Mouse (Mus musculus): ENCODE results near the gene Hpgd.

The Hpgd gene

DNA sequence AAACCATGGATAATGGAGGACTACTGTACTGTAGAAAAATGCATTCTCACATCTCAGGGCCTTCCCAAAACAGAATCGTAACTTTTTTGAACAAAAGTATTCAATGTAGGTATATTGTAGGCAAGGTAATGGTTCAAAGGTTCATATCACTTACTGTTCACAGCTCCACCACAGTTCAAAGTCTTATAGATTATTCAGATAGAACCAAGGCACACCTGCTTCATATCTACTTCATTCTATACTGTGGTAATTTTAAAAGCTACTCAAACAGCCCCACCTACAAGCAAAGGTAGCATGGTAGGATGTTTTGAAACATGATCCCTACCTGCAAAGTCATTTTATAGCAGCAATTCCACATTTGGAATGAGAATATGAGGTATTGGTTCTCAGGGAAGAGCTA is 28.9 kb downstream of the Hpgd start:
- DNase-seq (ENCODE audit: low spot score in 2 of 2) = no peak

DNA sequence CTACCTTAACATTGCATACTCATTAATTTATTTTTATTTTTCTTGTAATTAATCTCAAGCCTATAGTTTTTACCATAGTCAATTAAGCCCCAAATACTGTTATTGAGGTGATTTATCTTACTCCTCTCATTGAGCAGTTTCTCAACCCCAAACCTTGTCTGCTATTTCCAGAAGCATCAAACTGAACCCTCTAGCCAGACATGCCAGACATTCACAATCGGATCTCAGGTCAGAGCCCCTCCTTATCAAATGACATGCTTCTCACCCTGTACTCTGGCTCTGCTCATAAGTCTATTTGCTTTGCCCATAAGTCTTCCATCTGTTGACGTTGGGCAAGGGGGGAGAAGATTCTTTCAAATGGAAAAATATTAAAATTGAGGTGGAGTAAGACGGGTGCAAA is 33.3 kb downstream of the Hpgd start:
- DNase-seq (ENCODE audit: low spot score in 2 of 2) = no peak

DNA sequence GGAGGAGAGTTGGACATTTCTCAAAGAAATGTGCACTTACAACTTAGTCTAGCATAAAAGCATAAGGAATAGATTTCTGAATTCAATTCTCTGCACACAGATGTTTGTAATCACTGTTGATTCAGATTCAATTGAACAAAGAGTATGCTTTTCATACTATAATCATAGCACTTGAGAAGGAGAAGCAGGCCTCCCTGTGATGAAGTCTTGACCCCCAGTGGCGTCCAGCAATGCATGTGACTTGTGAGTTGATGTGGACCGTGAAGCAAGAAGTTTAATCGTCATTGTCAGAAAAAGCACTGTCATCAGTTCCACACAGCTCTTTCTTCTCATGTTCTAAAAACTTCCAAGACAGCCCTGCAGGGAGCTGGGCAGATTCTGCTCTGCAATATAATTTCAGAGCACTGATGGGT is 33.8 kb downstream of the Hpgd start:
- no peak for DNase-seq (ENCODE audit: low spot score in 2 of 2)

DNA sequence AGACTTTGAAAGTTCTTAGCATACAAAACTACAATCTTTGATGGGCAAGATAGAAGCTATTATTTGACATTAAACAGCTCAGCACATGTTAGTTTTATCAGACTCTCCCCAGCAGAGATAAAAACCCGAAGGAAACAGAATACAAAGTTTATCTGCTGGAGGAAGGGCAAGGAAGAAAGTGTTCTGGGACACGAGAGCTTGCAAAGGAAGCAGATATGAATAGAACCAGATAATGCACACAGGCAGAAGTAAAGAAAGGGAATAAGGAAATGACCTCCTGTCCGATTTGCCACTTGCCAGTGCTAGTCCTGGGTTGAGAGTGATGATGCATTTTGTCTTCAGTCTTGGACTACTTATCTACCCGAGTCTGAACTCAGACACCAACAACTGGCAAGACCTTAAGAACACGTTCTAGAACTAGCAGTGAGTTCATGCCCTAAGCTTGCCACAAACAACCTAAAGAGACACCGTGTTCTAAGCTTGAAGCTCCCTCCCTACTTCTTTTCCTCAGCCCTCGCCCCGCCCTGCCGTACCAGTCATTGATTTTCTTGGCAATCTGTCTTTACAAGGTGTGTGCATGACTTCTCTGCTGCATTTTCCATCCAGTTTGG is 41.1 kb downstream of the Hpgd start:
- DNase-seq (ENCODE audit: low spot score in 2 of 2) = no peak

DNA sequence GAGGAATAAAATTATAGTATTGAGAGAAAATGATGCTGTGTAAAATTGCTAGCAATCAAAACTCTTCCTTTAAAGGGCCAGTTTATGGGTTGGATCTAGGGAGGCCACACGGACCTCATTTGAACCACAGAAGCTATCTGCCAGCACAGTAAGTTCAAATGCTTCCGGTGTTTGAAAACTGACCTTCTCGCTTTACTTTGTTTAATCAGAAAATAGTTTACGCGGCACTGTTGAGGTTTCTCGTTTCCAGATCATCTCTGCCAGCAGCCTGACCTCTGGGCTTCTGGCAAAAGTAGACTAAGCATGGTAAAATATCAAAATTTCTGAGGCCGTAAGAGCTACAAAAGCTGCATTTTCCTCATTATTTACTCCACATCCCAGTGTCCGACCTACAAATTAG is 42.4 kb downstream of the Hpgd start:
- DNase-seq (ENCODE audit: low spot score in 2 of 2) = no peak

DNA sequence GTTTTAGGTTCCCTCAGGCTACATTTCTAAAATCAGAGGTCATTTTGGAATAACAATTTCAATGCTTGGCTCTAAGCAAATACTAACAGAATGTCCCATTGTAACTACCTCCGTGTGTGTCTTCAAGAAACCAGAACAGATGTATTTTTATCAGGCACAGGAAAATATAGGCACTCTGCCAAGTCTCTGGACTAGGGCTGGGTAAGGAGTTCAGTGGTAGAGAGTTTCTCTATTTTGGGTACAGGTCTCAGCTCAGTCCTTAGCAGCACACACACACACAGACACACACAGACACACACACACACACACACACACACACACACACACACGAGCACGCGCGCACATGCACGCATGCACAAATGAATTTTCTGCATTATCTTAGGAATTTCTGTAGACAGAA is 49.1 kb downstream of the Hpgd start:
- no peak for DNase-seq (ENCODE audit: low spot score in 2 of 2)

DNA sequence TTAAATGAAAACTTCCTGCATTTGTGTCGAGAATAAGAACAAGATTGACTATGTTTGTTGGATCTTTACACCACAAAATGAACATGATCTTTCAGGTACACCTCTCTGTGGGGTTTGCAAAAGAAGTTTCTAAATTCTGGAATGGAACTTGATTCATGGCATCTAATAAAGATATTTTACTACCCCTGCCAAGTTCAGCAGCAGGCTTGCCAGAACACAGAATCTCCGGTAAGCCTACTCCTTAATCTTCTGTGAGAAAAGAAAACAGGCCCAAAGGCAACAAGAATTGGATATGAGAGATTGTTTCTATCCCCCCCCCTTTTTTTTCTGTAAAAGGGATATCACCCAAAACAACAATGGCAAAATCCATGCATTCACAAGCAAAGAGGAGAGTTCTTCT is 49.6 kb downstream of the Hpgd start:
- no peak for DNase-seq (ENCODE audit: low spot score in 2 of 2)

DNA sequence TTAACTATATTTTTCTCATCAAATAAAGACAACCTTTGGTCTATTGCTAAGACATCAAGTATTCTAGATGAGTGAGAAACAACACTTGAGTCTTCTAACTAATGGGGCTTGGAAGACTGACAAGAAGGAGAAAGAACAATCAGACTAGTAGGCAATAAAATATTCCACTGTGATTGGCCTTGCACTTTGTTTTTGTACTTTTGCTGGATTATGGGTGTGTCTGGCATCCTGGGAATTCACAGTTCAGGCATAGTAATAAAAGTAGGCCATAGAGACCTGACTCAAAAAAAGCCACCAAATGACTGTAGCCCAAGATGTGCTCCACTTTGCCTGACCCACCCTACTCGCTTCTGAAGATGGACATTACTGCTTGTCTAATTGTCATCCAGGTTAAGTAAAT is 50.0 kb downstream of the Hpgd start:
- DNase-seq (ENCODE audit: low spot score in 2 of 2) = no peak

DNA sequence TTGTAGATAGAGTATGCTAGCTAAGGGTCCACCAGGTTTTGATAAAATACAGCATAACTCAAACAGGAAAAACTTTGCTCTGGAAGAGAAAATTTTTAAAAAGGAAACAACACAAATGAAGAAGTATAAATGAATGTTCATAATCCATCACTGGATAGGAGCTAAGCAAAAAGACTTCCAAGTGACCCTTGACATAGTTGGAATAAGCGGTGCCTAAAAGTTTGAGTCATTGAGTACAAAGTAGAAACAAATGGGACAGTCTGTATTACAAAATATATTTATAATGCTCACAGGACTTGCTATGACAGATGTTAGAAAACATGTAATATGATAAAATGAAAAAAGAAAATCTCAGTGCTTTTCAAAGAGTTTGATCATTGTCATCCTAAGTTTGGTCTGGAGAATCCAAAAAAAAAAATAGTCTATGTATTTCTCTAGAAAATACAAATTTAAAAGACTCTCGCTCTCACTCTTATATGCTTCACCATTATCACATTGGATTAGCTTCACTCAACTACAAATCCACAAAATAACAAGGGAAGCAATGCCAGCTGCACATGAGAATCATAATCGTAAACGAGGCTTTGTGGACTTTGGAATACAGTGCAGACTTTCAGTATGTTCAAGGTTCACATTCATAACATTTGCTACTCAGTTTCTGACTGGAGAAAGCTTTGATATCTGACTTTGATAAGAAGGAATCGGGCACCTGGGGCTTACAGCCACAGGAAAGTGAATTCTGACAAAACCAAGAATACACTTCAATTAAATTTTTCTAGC is 51.4 kb downstream of the Hpgd start:
- no peak for DNase-seq (ENCODE audit: low spot score in 2 of 2)

DNA sequence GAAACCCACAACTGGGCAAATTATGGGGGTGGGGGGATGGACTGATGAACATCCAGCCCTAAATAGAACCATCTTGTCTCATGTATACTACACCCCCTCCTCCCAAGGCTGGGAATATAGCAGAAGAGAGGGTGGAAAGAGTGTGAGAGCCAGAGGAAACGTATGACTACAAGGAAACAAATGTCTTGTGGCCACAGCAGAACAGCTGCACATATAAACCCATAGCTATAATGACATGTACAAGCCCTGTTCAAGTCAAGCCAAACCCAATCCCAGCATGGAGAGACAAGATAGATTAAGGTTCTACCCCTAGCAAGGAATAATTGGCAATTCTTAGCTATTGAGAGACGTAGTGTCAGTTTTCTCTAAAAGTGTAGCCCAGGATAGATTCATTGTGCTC is 68.8 kb downstream of the Hpgd start:
- no peak for DNase-seq (ENCODE audit: low spot score in 2 of 2)

Data from natural killer cell, adult 2 months (primary cell).